Mouse (Mus musculus): ENCODE data around the gene Ctnnbl1. TPM values are rescaled to one million over a fixed set of nuclear protein-coding genes. Genes with fewer than 3 reads are reported as not detected.

Ctnnbl1 gene
- polyA plus RNA-seq, 1 experiment: 95.0 TPM

GRCm38 (mm10) chr2:157810749-157811148 is 73.5 kb downstream of the Ctnnbl1 start:
- Histone ChIP-seq H3K27me3 (ENCODE audit: control insufficient read depth, insufficient read depth, low read length) (no peaks in the 10 kb centered on the region), H3K4me3 (ENCODE audit: control insufficient read depth, low read depth, low read length) (no peak overlapping the region), H3K27ac (ENCODE audit: control insufficient read depth, insufficient read depth, low read depth, low read length) (no peak overlapping the region), H3K4me1 (ENCODE audit: control insufficient read depth, insufficient read depth, low read length) (no peaks in the 10 kb centered on the region; the same call in 1 of the 2 replicates), H3K36me3 (ENCODE audit: control insufficient read depth, insufficient read depth, low read length) (no peaks in the 10 kb centered on the region; the same call in 1 of the 2 replicates)
- no peak for TF ChIP-seq CTCF (IDR thresholded peaks at IDR 0.05; ENCODE audit: control insufficient read depth, insufficient read depth, insufficient replicate concordance, low read depth, low read length)
- no peak for TF ChIP-seq POLR2A (IDR thresholded peaks at IDR 0.05; ENCODE audit: control insufficient read depth, low read depth, low read length)

GRCm38 (mm10) chr2:157813121-157813520 is 75.9 kb downstream of the Ctnnbl1 start:
- Histone ChIP-seq H3K36me3 (ENCODE audit: control insufficient read depth, insufficient read depth, low read length) (no peaks in the 10 kb centered on the region; the same call in 1 of the 2 replicates), H3K27ac (ENCODE audit: control insufficient read depth, insufficient read depth, low read depth, low read length) (no peak overlapping the region), H3K4me3 (ENCODE audit: control insufficient read depth, low read depth, low read length) (no peak overlapping the region), H3K4me1 (ENCODE audit: control insufficient read depth, insufficient read depth, low read length) (no peaks in the 10 kb centered on the region; the same call in 1 of the 2 replicates), H3K27me3 (ENCODE audit: control insufficient read depth, insufficient read depth, low read length) (no peaks in the 10 kb centered on the region)
- TF ChIP-seq POLR2A (IDR thresholded peaks at IDR 0.05; ENCODE audit: control insufficient read depth, low read depth, low read length): no peak
- no peak for TF ChIP-seq CTCF (IDR thresholded peaks at IDR 0.05; ENCODE audit: control insufficient read depth, insufficient read depth, insufficient replicate concordance, low read depth, low read length)

GRCm38 (mm10) chr2:157814116-157814964 is 77.1 kb downstream of the Ctnnbl1 start:
- no peak for TF ChIP-seq POLR2A (IDR thresholded peaks at IDR 0.05; ENCODE audit: control insufficient read depth, low read depth, low read length)
- no peak for TF ChIP-seq CTCF (IDR thresholded peaks at IDR 0.05; ENCODE audit: control insufficient read depth, insufficient read depth, insufficient replicate concordance, low read depth, low read length)
- Histone ChIP-seq H3K27ac (ENCODE audit: control insufficient read depth, insufficient read depth, low read depth, low read length) (no peak overlapping the region), H3K4me3 (ENCODE audit: control insufficient read depth, low read depth, low read length) (no peak overlapping the region), H3K36me3 (ENCODE audit: control insufficient read depth, insufficient read depth, low read length) (no peaks in the 10 kb centered on the region; the same call in 1 of the 2 replicates), H3K27me3 (ENCODE audit: control insufficient read depth, insufficient read depth, low read length) (no peaks in the 10 kb centered on the region), H3K4me1 (ENCODE audit: control insufficient read depth, insufficient read depth, low read length) (no peaks in the 10 kb centered on the region)

DNA sequence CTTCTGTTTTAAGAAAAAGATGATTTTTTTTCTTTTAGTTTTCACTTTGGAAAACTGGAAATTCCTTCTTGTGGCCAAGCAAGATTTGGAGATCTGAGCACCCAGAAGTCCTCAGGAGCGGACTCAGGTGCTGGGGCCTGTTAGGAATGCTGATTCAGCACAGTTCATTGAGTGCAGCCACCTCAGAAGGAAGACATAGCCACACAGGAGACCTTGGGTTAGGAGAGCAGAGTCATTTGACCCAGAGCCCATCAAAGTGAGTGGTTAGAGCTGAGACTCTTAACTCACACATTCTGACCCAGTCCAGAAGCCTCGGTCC is 77.7 kb downstream of the Ctnnbl1 start:
- H3K4me1 ChIP-seq (ENCODE audit: control insufficient read depth, insufficient read depth, low read length): no peaks in the 10 kb centered on the region
- H3K27me3 ChIP-seq (ENCODE audit: control insufficient read depth, insufficient read depth, low read length): no peaks in the 10 kb centered on the region
- TF ChIP-seq CTCF (IDR thresholded peaks at IDR 0.05; ENCODE audit: control insufficient read depth, insufficient read depth, insufficient replicate concordance, low read depth, low read length) (no peak), POLR2A (IDR thresholded peaks at IDR 0.05; ENCODE audit: control insufficient read depth, low read depth, low read length) (no peak)
- no peak overlapping the region for H3K27ac ChIP-seq (ENCODE audit: control insufficient read depth, insufficient read depth, low read depth, low read length)
- no peaks in the 10 kb centered on the region; the same call in none of the 2 replicates for H3K36me3 ChIP-seq (ENCODE audit: control insufficient read depth, insufficient read depth, low read length)
- H3K4me3 ChIP-seq (ENCODE audit: control insufficient read depth, low read depth, low read length): no peak overlapping the region

GRCm38 (mm10) chr2:157817672-157818071 is 80.5 kb downstream of the Ctnnbl1 start:
- H3K36me3 ChIP-seq (ENCODE audit: control insufficient read depth, insufficient read depth, low read length): no peaks in the 10 kb centered on the region; the same call in none of the 2 replicates
- H3K27me3 ChIP-seq (ENCODE audit: control insufficient read depth, insufficient read depth, low read length): no peaks in the 10 kb centered on the region
- H3K27ac ChIP-seq (ENCODE audit: control insufficient read depth, insufficient read depth, low read depth, low read length): no peak overlapping the region
- H3K4me3 ChIP-seq (ENCODE audit: control insufficient read depth, low read depth, low read length): no peak overlapping the region
- H3K4me1 ChIP-seq (ENCODE audit: control insufficient read depth, insufficient read depth, low read length): no peaks in the 10 kb centered on the region
- TF ChIP-seq CTCF (IDR thresholded peaks at IDR 0.05; ENCODE audit: control insufficient read depth, insufficient read depth, insufficient replicate concordance, low read depth, low read length): no peak
- TF ChIP-seq POLR2A (IDR thresholded peaks at IDR 0.05; ENCODE audit: control insufficient read depth, low read depth, low read length): no peak

DNA sequence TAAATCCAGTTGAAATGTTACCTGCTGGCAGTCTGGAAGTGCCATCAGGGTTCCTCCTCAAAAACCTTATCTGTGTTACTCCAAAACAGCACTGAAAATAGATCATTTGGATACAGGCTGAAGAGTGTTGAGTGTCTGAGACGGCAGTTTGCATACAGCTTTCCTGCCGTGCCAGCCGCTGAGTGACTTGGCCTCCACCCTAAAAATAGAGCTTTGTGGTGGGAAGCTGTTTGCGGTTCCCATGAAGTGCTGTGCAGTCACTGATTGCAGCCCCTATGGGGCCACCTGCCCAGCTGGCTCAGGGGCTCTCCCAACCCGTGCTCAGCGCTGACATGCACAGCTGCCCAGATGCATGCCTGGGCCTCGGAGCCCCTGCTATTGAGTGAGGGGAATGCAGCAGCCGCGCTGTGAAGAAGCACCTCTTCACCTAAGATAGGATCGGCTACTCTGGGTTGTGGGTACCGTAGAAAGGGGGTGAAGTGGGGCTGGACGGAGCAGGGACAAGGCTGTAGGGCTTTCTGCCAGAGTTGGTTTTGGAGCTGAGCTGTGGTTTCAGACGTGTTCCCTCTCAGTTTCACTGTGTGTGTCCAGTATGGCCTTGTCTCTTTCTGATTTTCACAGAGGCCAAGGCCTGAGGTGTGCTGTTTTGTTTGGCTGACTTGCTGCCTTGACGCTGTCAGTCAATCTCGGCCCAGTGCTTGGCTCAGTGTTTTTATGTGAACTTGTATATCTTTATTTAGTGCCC is 81.5 kb downstream of the Ctnnbl1 start:
- Histone ChIP-seq H3K27ac (ENCODE audit: control insufficient read depth, insufficient read depth, low read depth, low read length) (no peak overlapping the region), H3K4me1 (ENCODE audit: control insufficient read depth, insufficient read depth, low read length) (no peaks in the 10 kb centered on the region), H3K36me3 (ENCODE audit: control insufficient read depth, insufficient read depth, low read length) (no peaks in the 10 kb centered on the region; the same call in 1 of the 2 replicates), H3K4me3 (ENCODE audit: control insufficient read depth, low read depth, low read length) (no peak overlapping the region), H3K27me3 (ENCODE audit: control insufficient read depth, insufficient read depth, low read length) (no peaks in the 10 kb centered on the region)
- TF ChIP-seq CTCF (IDR thresholded peaks at IDR 0.05; ENCODE audit: control insufficient read depth, insufficient read depth, insufficient replicate concordance, low read depth, low read length) (no peak), POLR2A (IDR thresholded peaks at IDR 0.05; ENCODE audit: control insufficient read depth, low read depth, low read length) (no peak)

GRCm38 (mm10) chr2:157819401-157819800 is 82.2 kb downstream of the Ctnnbl1 start:
- no peak for TF ChIP-seq CTCF (IDR thresholded peaks at IDR 0.05; ENCODE audit: control insufficient read depth, insufficient read depth, insufficient replicate concordance, low read depth, low read length)
- TF ChIP-seq POLR2A (IDR thresholded peaks at IDR 0.05; ENCODE audit: control insufficient read depth, low read depth, low read length): no peak
- no peaks in the 10 kb centered on the region for H3K27me3 ChIP-seq (ENCODE audit: control insufficient read depth, insufficient read depth, low read length)
- no peaks in the 10 kb centered on the region for H3K4me1 ChIP-seq (ENCODE audit: control insufficient read depth, insufficient read depth, low read length)
- no peaks in the 10 kb centered on the region; the same call in 1 of the 2 replicates for H3K36me3 ChIP-seq (ENCODE audit: control insufficient read depth, insufficient read depth, low read length)
- H3K4me3 ChIP-seq (ENCODE audit: control insufficient read depth, low read depth, low read length): no peak overlapping the region
- H3K27ac ChIP-seq (ENCODE audit: control insufficient read depth, insufficient read depth, low read depth, low read length): no peak overlapping the region
